Mouse (Mus musculus) central nervous system, embryonic 11.5 days (tissue): Measurements from ENCODE around the gene Pigg. TPM values are rescaled to one million over a fixed set of nuclear protein-coding genes. Genes with fewer than 3 reads are reported as not detected.

Source experiments
- polyA plus RNA-seq: library from polyadenylated mRNA; depleted of rRNA; stranded (reverse); fragments of >200 nt; gene quantifications from 2 replicates; pipeline ENCODE4 v1.2.3, GENCODE M21; 2012; rRNA removed

The Pigg gene
- 3.9 and 5.9 TPM in 2 replicates for polyA plus RNA-seq

DNA sequence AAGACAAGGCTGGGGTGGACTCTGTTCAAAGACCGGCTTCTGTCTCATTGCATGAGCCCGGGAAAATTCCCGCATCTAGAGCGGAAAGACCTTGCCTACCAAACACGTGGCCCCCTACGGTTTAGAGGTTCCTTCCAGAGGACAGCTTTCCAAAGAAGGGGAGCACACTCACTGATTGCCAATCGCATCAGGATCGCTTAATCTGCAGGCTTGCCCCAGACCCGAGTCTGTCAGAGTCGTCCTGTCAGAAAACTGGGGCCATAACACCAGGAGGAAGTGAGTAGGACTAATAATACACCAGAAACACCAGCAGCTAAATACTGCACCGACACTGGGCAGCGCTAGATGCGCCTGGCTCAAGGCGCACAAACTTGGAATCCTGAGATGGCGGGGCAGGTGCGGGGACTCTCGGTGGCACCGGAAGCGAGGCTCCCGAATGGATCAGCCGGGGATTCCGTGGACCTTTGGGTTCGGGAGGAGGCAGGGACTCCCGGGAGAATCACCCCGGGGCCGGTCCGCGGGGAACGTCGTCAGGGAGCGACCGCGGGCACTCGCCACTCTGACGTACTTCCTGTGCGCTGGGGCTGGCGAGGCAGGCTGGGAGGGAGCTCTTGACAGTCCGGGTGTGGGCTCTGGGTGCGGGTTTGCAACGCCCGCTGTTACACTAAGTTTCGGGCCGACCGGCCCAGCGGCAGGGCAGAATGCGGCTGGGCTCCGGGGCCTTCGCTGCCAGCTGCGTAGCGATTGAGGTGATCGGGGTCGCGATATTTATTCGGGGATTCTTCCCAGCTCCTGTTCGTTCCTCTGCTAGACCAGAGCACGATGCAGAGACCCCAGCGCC lies at the start of gene Pigg:
Gene Pigg, plus strand, starts transcription at position 386 of the 841 bp plus-strand sequence.

DNA sequence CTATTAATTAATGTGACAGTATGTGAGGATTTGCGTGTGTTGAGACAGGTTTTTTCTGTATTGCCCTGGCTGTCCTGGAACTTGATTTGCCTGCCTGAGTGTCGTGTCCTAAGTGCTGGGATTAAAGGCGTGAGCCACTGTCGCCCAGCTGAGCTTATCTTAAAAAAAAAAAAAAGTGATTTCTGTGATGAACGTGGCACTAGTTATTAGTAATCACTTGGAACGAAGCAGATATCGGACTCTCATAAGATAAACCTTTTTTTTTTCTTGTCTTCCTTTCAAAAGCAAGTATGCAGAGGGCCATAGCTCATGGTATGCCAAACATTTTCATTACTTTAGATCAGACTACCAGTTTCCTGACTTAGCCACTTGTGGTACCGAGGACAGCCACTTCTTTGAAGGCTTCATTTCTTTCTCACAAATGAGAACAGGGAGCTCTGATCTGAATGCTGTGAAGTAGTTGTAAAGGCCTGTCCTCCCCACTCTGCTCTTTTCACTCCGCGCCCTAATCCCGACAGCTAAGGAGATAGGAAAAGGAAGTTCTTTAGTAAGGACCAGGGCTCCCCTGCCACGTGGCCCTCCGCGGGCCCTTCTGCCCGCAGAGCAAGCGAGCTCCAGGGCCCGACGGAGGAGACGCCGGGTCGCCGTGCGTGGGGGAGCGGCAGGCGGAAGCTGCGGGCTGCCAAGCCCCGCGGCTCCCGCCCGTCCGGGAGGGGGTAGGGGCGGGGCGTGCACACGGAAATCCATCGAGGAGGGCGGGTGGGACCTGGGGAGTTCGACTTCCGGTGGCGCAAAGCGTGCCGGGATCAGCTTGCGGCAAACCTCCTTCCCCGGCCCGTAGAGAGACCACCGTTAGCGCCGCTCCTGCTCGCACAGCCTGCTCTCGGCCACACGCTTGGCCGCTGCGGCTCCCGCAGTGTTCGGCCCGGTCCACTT lies 44.0 kb upstream of the Pigg start, which contains the start of gene Dr1:
Gene Dr1, plus strand, starts transcription at position 771 of the 936 bp plus-strand sequence.

GRCm38 (mm10) chr5:108367871-108368332 lies 55.5 kb downstream of the Pigg start, which contains the start of gene Gm42517:
TSS of gene Gm42517 (minus strand) at chr5:108367922.

DNA sequence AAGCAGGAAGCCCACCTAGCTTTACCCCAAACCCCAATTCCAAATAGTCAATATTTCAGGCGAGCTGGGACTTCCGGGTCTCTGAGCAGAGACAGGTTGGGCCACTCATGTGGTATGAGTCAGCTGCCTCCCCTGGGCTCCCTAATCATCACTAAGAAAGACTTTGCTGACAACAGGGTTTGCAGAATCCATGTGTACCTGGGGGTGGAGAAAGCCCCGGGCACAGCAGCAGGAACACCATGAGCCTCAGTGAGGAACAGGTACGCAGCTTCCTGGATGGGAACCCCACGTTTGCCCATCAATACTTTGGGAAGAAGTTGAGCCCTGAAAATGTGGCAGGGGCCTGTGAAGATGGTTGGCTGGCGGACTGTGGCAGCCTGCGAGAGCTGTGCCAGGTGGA lies 75.8 kb downstream of the Pigg start, which contains the start of gene Pde6b:
Gene Pde6b, plus strand, starts transcription at position 191 of the 400 bp plus-strand sequence.

Other genes starting within 250 kb of the Pigg start
- gene Mtf2, start 246.9 kb upstream of the Pigg start, polyA plus RNA-seq, result 80.9 and 109 TPM in 2 replicates
- gene Tmed5, start 180.0 kb upstream of the Pigg start, polyA plus RNA-seq, result 17.8 and 29.5 TPM in 2 replicates
- 3.9 and 4.7 TPM in 2 replicates for gene Ccdc18, start 179.7 kb upstream of the Pigg start, polyA plus RNA-seq
- gene Dr1, start 43.7 kb upstream of the Pigg start, polyA plus RNA-seq, result 28.8 and 38.9 TPM in 2 replicates
- 0.34 and 0.36 TPM in 2 replicates for gene Gm42517, start 55.3 kb downstream of the Pigg start, polyA plus RNA-seq
- not detected in 2 replicates for gene Pde6b, start 75.8 kb downstream of the Pigg start, polyA plus RNA-seq
- 184 and 255 TPM in 2 replicates for gene Atp5k, start 121.8 kb downstream of the Pigg start, polyA plus RNA-seq
- 0.98 and 1.1 TPM in 2 replicates for gene Mfsd7a, start 136.3 kb downstream of the Pigg start, polyA plus RNA-seq
- 35.9 and 37.3 TPM in 2 replicates for gene Pcgf3, start 148.6 kb downstream of the Pigg start, polyA plus RNA-seq
- gene Cplx1, start 237.4 kb downstream of the Pigg start, polyA plus RNA-seq, result 3.1 and 3.2 TPM in 2 replicates